Mouse (Mus musculus) stomach, postnatal 0 days (tissue): ENCODE results near the gene Eef2k. TPM values are rescaled to one million over a fixed set of nuclear protein-coding genes. Genes with fewer than 3 reads are reported as not detected.

Source experiments
- ATAC-seq: fragments of 200-750 bp; cut with Nextera tagmentation; 2 replicates; pipeline ENCODE4 v1.8.0; 2017; ENCODE audit not compliant: low FRiP score, low TSS enrichment
- DNase-seq: peaks from one replicate; pipeline ENCODE4 v3.0.0-alpha.2; 2016; ENCODE audit warnings: low spot score
- H3K27ac ChIP-seq: fragments of 300-500 bp; sonication (generic); replicated peaks from 2 replicates; pipeline ENCODE4 v1.5.1; 2014; ENCODE audit warnings: mild to moderate bottlenecking, control low read depth
- H3K27me3 ChIP-seq: fragments of 300-500 bp; sonication (generic); 2 replicates; pipeline ENCODE4 v1.6.1; 2014; ENCODE audit warnings: low read length; ENCODE audit not compliant: control insufficient read depth, insufficient read depth
- H3K36me3 ChIP-seq: fragments of 300-500 bp; sonication (generic); 2 replicates; pipeline ENCODE4 v1.6.1; 2014; ENCODE audit warnings: low read length, mixed read lengths; ENCODE audit not compliant: control insufficient read depth, insufficient read depth
- H3K4me1 ChIP-seq: fragments of 300-500 bp; sonication (generic); replicated peaks from 2 replicates; pipeline ENCODE4 v1.6.1; 2014; ENCODE audit warnings: antibody characterized with exemption; ENCODE audit not compliant: control insufficient read depth, insufficient read depth
- H3K4me2 ChIP-seq: fragments of 300-500 bp; sonication (generic); replicated peaks from 2 replicates; pipeline ENCODE4 v1.6.1; 2014; ENCODE audit warnings: low read depth, mild to moderate bottlenecking, control low read depth, moderate library complexity
- H3K4me3 ChIP-seq: fragments of 300-500 bp; sonication (generic); 2 replicates; pipeline ENCODE4 v1.5.1; 2014; ENCODE audit warnings: low read depth, low read length, control low read depth
- H3K9ac ChIP-seq: fragments of 300-500 bp; sonication (generic); 2 replicates; pipeline ENCODE4 v1.6.1; 2014; ENCODE audit warnings: mild to moderate bottlenecking, low read length, control low read depth, mixed read lengths
- H3K9me3 ChIP-seq: fragments of 300-500 bp; sonication (generic); 2 replicates; pipeline ENCODE4 v1.6.1; 2016; ENCODE audit warnings: low read length; ENCODE audit not compliant: control insufficient read depth
- CTCF ChIP-seq: IDR thresholded peaks from 2 replicates; pipeline ENCODE4 v1.5.1; 2016; ENCODE audit warnings: antibody characterized with exemption, low read depth, mild to moderate bottlenecking, moderate library complexity
- EP300 ChIP-seq: optimal IDR thresholded peaks from 2 replicates; pipeline ENCODE3; 2016; ENCODE audit warnings: antibody characterized with exemption
- WGBS: fragments of 180-500 bp; shearing (Covaris S2); extraction: QIAGEN DNeasy Blood & Tissue Kit; methylation state at CpG from one replicate; pipeline ENCODE4 v1.1.7; 2014; 5-methylcytosine and 5-hydroxymethylcytosine counted together
- polyA plus RNA-seq: library from polyadenylated mRNA; unstranded; fragments of >200 nt; fragmentation: Nextera tagmentation; extraction: Ambion mirVana; gene quantifications from 2 replicates; pipeline ENCODE4 v1.2.1, GENCODE M21; 2015

Eef2k gene
- polyA plus RNA-seq, 1 experiment from 2014 or later = 42.0 TPM

DNA sequence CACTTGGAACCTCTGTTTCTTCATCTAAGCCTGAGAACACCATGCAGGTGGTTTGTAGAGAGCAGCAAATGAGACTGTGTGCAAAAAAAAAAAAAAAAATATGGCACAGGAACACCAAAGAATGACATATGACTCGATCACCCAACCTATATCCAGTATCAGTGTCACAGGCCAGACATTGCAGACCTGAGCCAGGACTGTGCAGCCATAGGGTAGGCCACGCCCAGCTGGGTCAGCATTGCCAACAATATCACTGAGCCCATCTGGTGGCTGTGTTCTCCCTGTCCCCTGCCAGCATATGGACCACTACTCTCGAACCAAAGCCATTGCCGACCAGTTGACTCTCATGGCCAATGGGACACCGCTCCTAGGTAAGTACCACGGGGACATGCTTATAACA, 25.1 kb upstream of the Eef2k start:
- Histone ChIP-seq H3K27me3 (no peaks in the 10 kb centered on the region), H3K27ac (no peak overlapping the region), H3K4me3 (no peak overlapping the region), H3K9ac (no peak overlapping the region), H3K4me1 (no peaks in the 10 kb centered on the region), H3K4me2 (no peak overlapping the region), H3K9me3 (no peaks in the 10 kb centered on the region), H3K36me3 (no peaks in the 10 kb centered on the region)
- TF ChIP-seq EP300 (no peak), CTCF (no peak)
- WGBS = 87% methylated on average over 6 of the region's 6 CpGs
- DNase-seq (no peak), ATAC-seq (no peak)

DNA sequence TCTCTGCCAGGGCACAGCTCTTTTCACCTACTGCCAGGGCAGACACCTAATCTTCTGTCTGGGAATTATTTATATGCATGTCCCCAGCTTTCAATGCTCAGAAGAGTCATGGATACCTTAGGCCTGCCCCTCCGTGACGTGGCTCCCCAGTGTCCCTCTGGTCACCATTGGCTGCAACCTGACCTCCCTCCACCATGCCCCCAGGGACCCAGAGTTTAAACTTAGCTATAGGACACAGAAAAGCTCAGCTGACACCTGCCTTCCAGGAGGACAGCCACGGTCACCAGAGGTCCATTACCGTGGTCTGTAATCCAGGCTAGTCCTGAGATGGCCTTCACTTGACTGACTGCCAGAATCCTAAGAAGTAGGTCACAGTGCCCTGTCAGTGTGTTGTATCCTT, 23.2 kb upstream of the Eef2k start:
- Histone ChIP-seq H3K36me3 (no peaks in the 10 kb centered on the region), H3K4me3 (no peak overlapping the region), H3K27me3 (no peaks in the 10 kb centered on the region), H3K9me3 (no peaks in the 10 kb centered on the region), H3K9ac (no peak overlapping the region), H3K4me1 (no peaks in the 10 kb centered on the region), H3K27ac (no peak overlapping the region), H3K4me2 (no peak overlapping the region)
- 90% methylated on average over 4 of the region's 4 CpGs for WGBS
- DNase-seq (no peak), ATAC-seq (no peak)
- TF ChIP-seq EP300 = no peak
- TF ChIP-seq CTCF = no peak

GRCm38 (mm10) chr7:120823248-120823647, 19.4 kb upstream of the Eef2k start:
- no peaks in the 10 kb centered on the region for H3K27me3 ChIP-seq
- H3K4me2 ChIP-seq = no peak overlapping the region
- H3K4me1 ChIP-seq = no peaks in the 10 kb centered on the region
- no peak overlapping the region for H3K9ac ChIP-seq
- ATAC-seq (peak; percentile 33), DNase-seq (peak; percentile 69)
- no peak overlapping the region for H3K4me3 ChIP-seq
- H3K36me3 ChIP-seq = no peaks in the 10 kb centered on the region
- no peak overlapping the region for H3K27ac ChIP-seq
- 26% methylated on average over 5 of the region's 5 CpGs for WGBS
- TF ChIP-seq EP300 (no peak), CTCF (peak; percentile 95)
- no peaks in the 10 kb centered on the region for H3K9me3 ChIP-seq

DNA sequence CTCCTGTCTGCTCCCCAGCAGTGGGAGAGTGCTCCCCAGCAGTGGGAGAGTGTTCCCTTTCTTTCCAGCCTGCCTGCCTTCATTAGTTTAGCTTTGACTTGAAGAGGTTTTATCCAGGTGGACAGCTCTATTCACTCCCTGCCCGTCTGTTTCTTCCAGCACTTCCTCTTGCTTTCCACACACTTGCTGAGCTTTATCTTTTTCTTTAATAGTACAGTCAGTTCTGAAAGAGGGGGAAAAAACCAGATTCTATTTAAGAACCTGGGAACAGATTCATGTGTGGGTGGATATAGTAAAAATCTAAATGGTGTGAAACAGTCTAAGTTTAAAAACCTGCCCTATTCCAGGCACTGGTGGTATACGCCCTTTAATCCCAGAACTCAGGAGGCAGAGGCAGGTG, 17.5 kb upstream of the Eef2k start:
- Histone ChIP-seq H3K4me3 (no peak overlapping the region), H3K9ac (no peak overlapping the region), H3K27ac (no peak overlapping the region), H3K36me3 (no peaks in the 10 kb centered on the region), H3K9me3 (no peaks in the 10 kb centered on the region), H3K4me1 (no peaks in the 10 kb centered on the region), H3K27me3 (no peaks in the 10 kb centered on the region), H3K4me2 (no peak overlapping the region)
- TF ChIP-seq CTCF = no peak
- no peak for TF ChIP-seq EP300
- ATAC-seq (no peak), DNase-seq (no peak)
- WGBS = 60% methylated on average over 2 of the region's 2 CpGs

DNA sequence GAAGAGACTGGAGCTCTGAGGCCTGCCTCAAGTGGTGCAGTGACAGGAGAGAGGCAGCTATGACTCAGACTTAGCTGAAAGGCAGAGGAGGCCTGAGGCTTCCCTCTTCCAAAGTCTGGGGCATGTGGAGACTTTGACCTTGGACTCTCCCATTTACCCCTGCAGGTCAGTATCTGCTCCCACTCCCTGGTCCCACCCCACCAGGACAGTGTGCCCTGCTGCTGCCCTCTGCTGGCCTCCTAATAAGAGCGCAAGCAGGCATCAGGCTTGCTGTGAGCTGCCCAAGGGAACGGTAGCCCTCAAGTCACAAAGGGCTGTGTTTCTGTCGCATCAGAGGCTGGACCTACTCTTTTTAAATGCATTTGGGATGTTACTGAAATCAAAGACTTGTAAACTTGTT, 16.2 kb upstream of the Eef2k start:
- no peaks in the 10 kb centered on the region for H3K4me1 ChIP-seq
- TF ChIP-seq CTCF (peak; percentile 84), EP300 (no peak)
- H3K4me2 ChIP-seq = no peak overlapping the region
- no peak overlapping the region for H3K4me3 ChIP-seq
- no peaks in the 10 kb centered on the region for H3K9me3 ChIP-seq
- DNase-seq = peak; percentile 65
- H3K27ac ChIP-seq = no peak overlapping the region
- 21% methylated on average over 3 of the region's 3 CpGs for WGBS
- H3K9ac ChIP-seq = no peak overlapping the region
- no peaks in the 10 kb centered on the region for H3K27me3 ChIP-seq
- H3K36me3 ChIP-seq = no peaks in the 10 kb centered on the region
- no peak for ATAC-seq

DNA sequence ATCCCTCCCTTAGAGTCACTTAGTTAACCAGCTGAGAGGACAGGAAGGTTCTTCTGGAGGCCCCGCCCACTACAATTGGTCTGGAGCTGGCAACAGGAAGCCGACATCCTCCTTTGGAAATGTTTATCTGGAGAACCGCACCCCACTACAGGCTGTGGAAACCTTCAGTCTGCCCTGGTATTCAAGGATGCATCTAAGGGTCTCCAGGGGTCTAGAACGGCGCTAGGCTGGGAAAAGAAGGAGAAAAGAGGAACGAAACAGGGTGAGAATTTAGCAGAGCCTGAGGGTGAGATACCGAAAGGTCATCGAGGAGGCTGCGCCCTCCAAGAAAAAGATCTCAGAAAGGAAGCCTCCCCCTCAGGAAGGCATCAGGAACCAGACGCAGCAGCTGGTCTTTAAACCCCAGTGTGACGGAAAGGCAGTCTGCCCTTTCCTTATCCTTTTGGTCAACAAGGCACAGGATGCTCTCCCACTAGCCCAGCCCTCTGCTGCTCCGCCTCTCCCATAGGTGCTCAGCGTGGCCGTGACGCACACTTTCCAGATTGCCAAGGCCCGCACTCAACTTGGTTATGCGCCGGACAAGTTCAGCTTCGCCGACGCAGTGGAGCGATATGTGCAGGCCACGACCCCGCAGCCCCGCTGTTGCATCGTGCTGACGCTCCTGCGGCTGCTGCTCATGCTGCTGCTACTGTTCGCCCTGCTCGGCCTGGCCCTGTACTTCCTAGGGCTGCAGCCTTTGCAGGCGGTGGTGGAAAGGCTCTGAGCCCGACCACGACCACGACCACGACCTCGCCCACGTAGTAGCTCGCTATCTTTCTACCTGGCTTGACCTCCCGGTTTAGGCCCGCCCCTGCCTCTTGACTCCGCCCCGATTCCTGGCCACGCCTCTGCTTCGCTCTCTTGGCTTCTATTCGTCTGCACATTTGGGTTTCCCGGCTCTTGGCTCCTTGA, 11.9 kb upstream of the Eef2k start:
- Histone ChIP-seq H3K4me2 (peak overlapping the region; percentile 95), H3K27ac (peak overlapping the region; percentile 89), H3K9ac (peak overlapping the region; percentile 78), H3K27me3 (no peaks in the 10 kb centered on the region), H3K4me3 (peak overlapping the region; percentile 69), H3K9me3 (no peaks in the 10 kb centered on the region), H3K36me3 (no peaks in the 10 kb centered on the region), H3K4me1 (no peaks in the 10 kb centered on the region)
- peak; percentile 79 for ATAC-seq
- TF ChIP-seq CTCF = no peak
- no peak for TF ChIP-seq EP300
- peak; percentile 79 for DNase-seq
- WGBS = under 1% methylated on average over 46 of the region's 46 CpGs
